Mouse (Mus musculus) intestine, postnatal 0 days (tissue): ENCODE measurements at regions not wholly inside any gene's neighbourhood (a gene's known extent, or its start where the extent isn't known, plus 50 kb on each side); places are given as distances from the start of the nearest gene placed in this dataset.

Source experiments
- ATAC-seq: fragments of 200-750 bp; cut with Nextera tagmentation; 2 replicates; pipeline ENCODE4 v1.8.0; 2017; ENCODE audit warnings: mild to moderate bottlenecking, moderate TSS enrichment, moderate library complexity
- H3K27ac ChIP-seq: fragments of 300-500 bp; sonication (generic); 2 replicates; pipeline ENCODE4 v1.5.1; 2014; ENCODE audit warnings: mild to moderate bottlenecking, low read depth, low read length, moderate library complexity
- H3K27me3 ChIP-seq: fragments of 300-500 bp; sonication (generic); replicated peaks from 2 replicates; pipeline ENCODE4 v1.6.1; 2014; ENCODE audit warnings: low read length, mixed read lengths; ENCODE audit not compliant: control insufficient read depth, insufficient read depth
- H3K36me3 ChIP-seq: fragments of 300-500 bp; sonication (generic); 2 replicates; pipeline ENCODE4 v1.6.1; 2014; ENCODE audit warnings: mild to moderate bottlenecking, moderate library complexity; ENCODE audit not compliant: control insufficient read depth, insufficient read depth
- H3K4me1 ChIP-seq: fragments of 300-500 bp; sonication (generic); replicated peaks from 2 replicates; pipeline ENCODE4 v1.6.1; 2014; ENCODE audit warnings: antibody characterized with exemption, low read length, mixed read lengths; ENCODE audit not compliant: control insufficient read depth, insufficient read depth
- H3K4me2 ChIP-seq: fragments of 300-500 bp; sonication (generic); replicated peaks from 2 replicates; pipeline ENCODE4 v1.6.1; 2014; ENCODE audit warnings: low read depth, mild to moderate bottlenecking, moderate library complexity
- H3K4me3 ChIP-seq: fragments of 300-500 bp; sonication (generic); 2 replicates; pipeline ENCODE4 v1.5.1; 2014; ENCODE audit warnings: low read depth, low read length
- H3K9ac ChIP-seq: fragments of 300-500 bp; sonication (generic); 2 replicates; pipeline ENCODE4 v1.6.1; 2014; ENCODE audit warnings: mild to moderate bottlenecking, low read depth, low read length
- H3K9me3 ChIP-seq: fragments of 300-500 bp; sonication (generic); 2 replicates; pipeline ENCODE4 v1.6.1; 2016; ENCODE audit warnings: mixed run types; ENCODE audit not compliant: control insufficient read depth
- CTCF ChIP-seq: sonication (generic); IDR thresholded peaks from 2 replicates; pipeline ENCODE4 v1.5.1; 2016; ENCODE audit warnings: low read depth, mild to moderate bottlenecking, control low read depth, antibody characterized with exemption, moderate library complexity
- WGBS: fragments of 180-500 bp; shearing (Covaris S2); extraction: QIAGEN DNeasy Blood & Tissue Kit; methylation state at CpG from one replicate; pipeline ENCODE4 v1.1.7; 2014; 5-methylcytosine and 5-hydroxymethylcytosine counted together

- no peak for ATAC-seq
- no peak overlapping the region for H3K4me3 ChIP-seq
- H3K27me3 ChIP-seq = no peaks in the 10 kb centered on the region
- H3K4me2 ChIP-seq = no peak overlapping the region
- no peaks in the 10 kb centered on the region for H3K9me3 ChIP-seq
- no peak overlapping the region for H3K9ac ChIP-seq
- H3K4me1 ChIP-seq = no peaks in the 10 kb centered on the region
- H3K27ac ChIP-seq = no peak overlapping the region
- TF ChIP-seq CTCF = no peak
- H3K36me3 ChIP-seq = no peaks in the 10 kb centered on the region
- 69% methylated on average over 5 of the region's 5 CpGs for WGBS
Observed at GRCm38 (mm10) chr15:61297447-61298208, 374.8 kb upstream of the A1bg start.

DNA sequence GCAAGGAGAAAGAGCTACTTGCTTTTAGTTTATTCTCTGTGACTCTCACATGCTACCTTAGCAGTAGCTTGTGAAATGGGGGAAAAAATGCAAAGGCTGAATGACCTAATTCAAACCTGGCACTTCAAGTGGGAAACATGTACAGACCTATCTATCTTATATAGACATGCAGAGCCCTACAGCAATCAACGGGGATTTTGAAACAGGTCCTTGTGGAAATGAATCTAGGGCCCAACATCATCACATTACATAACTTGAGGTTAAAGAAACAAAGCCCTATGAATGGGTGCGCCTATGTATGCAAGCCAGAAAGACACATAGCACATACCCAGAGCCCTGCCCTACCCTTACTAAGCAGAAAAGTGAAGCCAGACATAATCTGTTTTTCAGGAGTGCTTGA lies 371.8 kb upstream of the A1bg start:
- TF ChIP-seq CTCF = no peak
- no peak overlapping the region for H3K9ac ChIP-seq
- no peaks in the 10 kb centered on the region for H3K4me1 ChIP-seq
- H3K36me3 ChIP-seq = no peaks in the 10 kb centered on the region
- no peak overlapping the region for H3K27ac ChIP-seq
- no peaks in the 10 kb centered on the region for H3K9me3 ChIP-seq
- no peaks in the 10 kb centered on the region for H3K27me3 ChIP-seq
- H3K4me3 ChIP-seq = no peak overlapping the region
- no peak for ATAC-seq
- 90% methylated on average over 2 of the region's 2 CpGs for WGBS
- no peak overlapping the region for H3K4me2 ChIP-seq

- no peak overlapping the region for H3K27ac ChIP-seq
- H3K4me3 ChIP-seq = no peak overlapping the region
- H3K9me3 ChIP-seq = no peaks in the 10 kb centered on the region
- H3K4me2 ChIP-seq = no peak overlapping the region
- no peak for ATAC-seq
- WGBS = 63% methylated on average over 4 of the region's 4 CpGs
- no peaks in the 10 kb centered on the region for H3K27me3 ChIP-seq
- no peak overlapping the region for H3K9ac ChIP-seq
- no peaks in the 10 kb centered on the region for H3K4me1 ChIP-seq
- H3K36me3 ChIP-seq = no peaks in the 10 kb centered on the region
- no peak for TF ChIP-seq CTCF
Observed at GRCm38 (mm10) chr15:61294131-61294530, 371.3 kb upstream of the A1bg start.

- no peak overlapping the region for H3K4me3 ChIP-seq
- H3K4me2 ChIP-seq = no peak overlapping the region
- WGBS = 71% methylated on average over 4 of the region's 4 CpGs
- H3K27me3 ChIP-seq = no peaks in the 10 kb centered on the region
- H3K9ac ChIP-seq = no peak overlapping the region
- no peaks in the 10 kb centered on the region for H3K9me3 ChIP-seq
- H3K36me3 ChIP-seq = no peaks in the 10 kb centered on the region
- H3K27ac ChIP-seq = no peak overlapping the region
- ATAC-seq = no peak
- H3K4me1 ChIP-seq = no peaks in the 10 kb centered on the region
- TF ChIP-seq CTCF = no peak
Observed at GRCm38 (mm10) chr15:61268766-61269165, 346.0 kb upstream of the A1bg start.

DNA sequence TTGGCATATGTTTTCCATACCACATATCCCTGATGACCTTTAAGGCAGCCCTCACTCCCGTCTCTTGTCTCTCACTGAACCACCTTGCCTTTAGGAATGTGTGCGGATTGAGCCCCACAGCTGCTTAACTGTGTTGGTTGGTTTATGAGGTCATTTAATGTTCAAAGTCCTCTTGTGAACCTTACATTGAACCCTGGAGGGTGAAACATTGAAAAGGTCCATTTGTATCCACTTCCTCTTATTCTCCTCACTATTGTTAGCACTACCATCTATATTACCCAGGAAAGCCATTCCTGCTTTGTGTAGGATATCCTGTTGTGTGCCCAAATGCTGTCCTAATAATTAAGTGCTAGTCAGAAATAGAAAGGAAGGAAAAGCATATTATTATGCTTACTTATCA lies 336.2 kb upstream of the A1bg start:
- Histone ChIP-seq H3K27me3 (no peaks in the 10 kb centered on the region), H3K4me2 (no peak overlapping the region), H3K9ac (no peak overlapping the region), H3K36me3 (no peaks in the 10 kb centered on the region), H3K4me1 (no peaks in the 10 kb centered on the region), H3K4me3 (no peak overlapping the region), H3K27ac (no peak overlapping the region), H3K9me3 (no peaks in the 10 kb centered on the region)
- 38% methylated on average over 2 of the region's 2 CpGs for WGBS
- ATAC-seq = peak; percentile 61; the same call in 1 of the 2 replicates
- no peak for TF ChIP-seq CTCF

GRCm38 (mm10) chr15:61244511-61244910 lies 321.7 kb upstream of the A1bg start:
- ATAC-seq = no peak
- Histone ChIP-seq H3K36me3 (no peaks in the 10 kb centered on the region), H3K9me3 (no peaks in the 10 kb centered on the region), H3K4me1 (no peaks in the 10 kb centered on the region), H3K27ac (no peak overlapping the region), H3K9ac (no peak overlapping the region), H3K27me3 (no peaks in the 10 kb centered on the region), H3K4me3 (no peak overlapping the region), H3K4me2 (no peak overlapping the region)
- TF ChIP-seq CTCF = no peak
- 75% methylated on average over 2 of the region's 2 CpGs for WGBS
